Mouse (Mus musculus): ENCODE measurements around the gene Hsf2bp.

Hsf2bp gene

DNA sequence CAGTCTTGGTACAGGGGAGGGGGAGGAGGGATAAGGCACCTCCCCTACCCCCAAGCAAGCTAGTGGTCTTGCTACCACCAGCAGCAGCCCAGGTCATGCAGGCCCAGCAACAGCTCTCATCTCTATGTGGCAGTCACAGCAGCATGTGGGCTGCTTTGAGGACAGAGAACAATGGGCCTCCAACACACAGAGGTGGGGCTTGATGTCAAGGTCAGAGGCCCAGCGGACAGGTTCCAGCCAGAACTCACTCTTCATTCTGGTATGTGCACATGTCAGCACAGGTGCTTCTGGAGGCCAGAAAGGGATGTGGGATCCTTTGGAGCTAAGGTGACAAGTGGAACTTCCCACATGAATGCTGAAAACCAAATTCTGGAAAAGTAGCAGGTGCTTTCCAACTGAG is 102.2 kb downstream of the Hsf2bp start:
- DNase-seq, result no peak

- no peak for DNase-seq
Measured at GRCm38 (mm10) chr17:31931499-31931898, 104.7 kb downstream of the Hsf2bp start.

DNA sequence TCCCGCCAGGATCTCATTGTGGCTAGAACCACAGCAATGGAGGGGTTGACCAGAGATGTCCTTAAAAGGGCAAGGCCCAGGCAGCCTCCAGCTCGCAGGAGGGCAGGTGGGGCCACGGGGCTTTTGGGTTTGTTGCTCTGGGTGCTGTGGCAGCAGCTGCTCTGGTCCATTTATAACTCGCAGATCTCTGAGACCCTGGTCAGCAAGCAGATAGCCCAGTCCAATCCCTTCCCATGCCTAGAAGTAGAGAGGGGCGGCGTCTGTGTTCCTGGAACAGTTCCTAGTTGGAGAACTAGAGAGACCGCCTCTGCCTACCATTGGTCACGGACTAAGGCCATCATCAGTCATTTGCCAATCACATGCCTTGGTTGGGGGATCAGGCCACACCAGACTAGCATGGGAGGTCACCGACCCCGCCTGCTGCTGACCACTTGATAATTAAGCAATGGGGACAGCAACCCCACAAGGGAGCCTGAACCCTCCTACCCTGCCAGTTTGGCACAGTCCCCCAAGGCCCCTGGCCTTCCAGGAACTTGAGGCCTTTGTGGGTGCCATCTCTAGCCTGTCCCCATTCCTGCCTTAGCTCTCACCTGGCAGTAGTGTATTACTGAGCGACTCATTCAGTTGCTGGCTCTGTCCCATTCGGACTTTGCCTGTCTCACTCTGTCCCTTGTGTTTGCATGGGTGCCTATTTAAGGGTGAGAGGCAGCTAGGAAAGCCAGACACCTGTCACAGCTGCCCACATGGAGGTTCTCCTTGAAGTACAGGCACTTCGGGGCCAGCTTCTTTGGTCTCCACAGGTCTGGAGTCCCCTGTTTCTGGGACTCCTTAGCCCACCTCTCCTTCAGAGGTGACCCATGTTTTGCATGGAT is 106.1 kb downstream of the Hsf2bp start:
- peak; percentile 61 for DNase-seq

GRCm38 (mm10) chr17:31929032-31929431 is 107.1 kb downstream of the Hsf2bp start:
- DNase-seq, result no peak

- no peak for DNase-seq
Measured at GRCm38 (mm10) chr17:31927895-31928626, 108.1 kb downstream of the Hsf2bp start.

DNA sequence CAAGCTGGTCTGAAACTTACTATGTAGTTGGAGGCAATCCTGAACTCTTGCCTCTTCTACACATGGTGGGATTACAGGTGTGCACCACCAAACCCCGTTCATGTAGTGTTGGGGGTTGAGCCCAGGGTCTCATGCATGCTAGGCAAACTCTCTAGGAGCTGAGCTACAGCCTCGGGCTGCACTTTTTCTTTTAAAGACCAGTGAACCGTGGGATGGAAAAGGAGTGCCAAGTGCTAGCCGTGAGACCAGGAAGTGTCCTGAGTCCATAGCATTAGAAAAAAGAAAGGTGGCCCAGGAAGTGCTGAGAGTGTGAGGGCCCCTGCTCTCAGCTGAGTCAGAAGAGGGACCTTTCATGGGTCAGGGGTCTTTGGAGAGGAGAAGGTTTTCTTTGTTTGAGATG is 111.9 kb downstream of the Hsf2bp start:
- no peak for DNase-seq

- DNase-seq, result no peak
Measured at GRCm38 (mm10) chr17:31923310-31923970, 112.7 kb downstream of the Hsf2bp start.

GRCm38 (mm10) chr17:31920589-31921190 is 115.5 kb downstream of the Hsf2bp start:
- no peak for DNase-seq

DNA sequence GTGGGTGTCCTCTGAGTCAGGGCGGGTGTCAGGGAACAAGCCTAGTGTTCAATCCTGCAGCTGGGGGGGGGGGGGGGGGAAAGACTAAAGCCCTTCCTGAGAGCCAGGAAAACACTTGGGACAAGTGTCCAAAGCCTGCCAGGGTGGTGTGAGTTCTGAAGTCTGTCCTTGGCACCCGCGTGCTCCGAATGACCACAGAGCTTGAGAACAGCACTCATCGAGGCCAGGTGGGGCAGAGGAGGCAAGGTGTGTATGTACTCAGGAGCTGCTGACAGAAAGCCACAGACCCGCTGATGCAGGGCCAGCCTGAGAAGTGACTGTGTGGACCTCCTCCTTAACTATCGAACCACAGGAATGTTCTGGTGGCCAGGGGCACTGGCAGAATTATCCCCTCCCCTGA is 116.5 kb downstream of the Hsf2bp start:
- DNase-seq, result no peak

DNA sequence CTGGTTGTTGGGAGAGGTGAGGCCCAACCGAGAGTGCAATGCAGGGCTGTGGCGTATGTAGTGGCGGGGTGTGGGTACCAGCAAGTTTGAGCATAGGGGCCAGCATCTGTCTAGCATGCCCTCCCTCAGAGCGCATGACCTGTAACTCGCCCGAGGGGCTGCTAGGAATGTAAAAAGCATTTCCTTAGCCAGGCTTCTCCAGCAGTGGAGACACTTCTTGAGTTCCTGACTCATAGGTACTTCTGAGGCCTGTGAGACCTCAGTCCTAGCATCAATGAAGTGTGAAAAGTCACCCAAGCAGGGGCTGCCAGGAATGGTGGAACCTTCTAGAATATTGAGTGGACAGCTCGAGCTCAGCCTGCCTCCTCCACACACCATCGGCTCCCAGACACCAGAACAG is 117.8 kb downstream of the Hsf2bp start:
- DNase-seq, result no peak

DNA sequence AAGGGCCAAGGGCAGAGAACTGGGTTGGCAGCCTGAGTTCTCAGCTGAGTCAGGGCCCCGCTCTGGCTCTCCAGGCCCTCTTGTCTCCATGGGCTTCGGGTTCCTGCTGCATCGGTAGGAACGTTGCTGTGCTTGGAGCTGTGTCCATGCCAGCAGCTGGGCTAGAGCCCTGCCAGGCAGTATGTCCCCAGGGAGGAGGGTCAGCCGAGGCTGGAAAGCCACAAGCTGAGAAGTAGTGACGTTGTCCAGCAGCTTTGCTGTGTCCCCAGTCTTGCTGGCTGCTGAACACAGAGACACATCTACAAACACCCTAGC is 119.7 kb downstream of the Hsf2bp start:
- no peak for DNase-seq

DNA sequence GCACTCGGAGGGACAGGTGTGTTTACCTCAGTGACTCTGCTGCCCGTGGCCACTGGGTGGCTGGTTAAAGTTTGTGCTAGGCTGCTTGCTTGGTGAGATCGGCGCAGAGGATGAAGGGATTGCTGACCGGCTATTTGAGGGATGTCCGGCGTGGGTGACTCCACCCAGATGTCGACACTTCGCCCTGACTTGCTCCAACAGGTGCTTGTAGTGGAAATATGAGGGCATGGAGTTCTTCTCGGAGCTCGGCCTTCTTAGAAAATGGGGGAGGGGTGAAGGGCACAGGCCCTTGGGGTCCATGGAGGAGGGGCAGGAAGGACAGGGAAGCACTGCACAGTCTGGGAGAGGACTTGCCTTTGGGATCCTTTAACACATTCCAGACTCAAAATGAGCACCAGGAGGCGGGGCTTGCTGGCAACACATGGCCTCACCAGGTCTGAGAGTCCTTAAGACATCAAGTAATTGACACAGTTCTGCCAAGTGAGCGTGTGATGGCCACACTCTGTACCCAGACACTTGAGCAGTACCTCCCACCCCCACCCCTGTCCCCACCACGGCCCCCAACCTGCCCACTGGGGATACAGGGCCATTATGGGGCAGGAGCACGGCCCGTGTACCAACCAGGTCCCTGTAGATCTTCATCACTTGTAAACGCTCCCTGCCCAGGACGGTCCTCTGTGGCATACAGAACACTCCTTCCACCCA is 120.2 kb downstream of the Hsf2bp start:
- no peak for DNase-seq

GRCm38 (mm10) chr17:31914323-31914722 is 121.8 kb downstream of the Hsf2bp start:
- no peak for DNase-seq

- DNase-seq, result no peak
Measured at GRCm38 (mm10) chr17:31912881-31913662, 123.1 kb downstream of the Hsf2bp start.

DNA sequence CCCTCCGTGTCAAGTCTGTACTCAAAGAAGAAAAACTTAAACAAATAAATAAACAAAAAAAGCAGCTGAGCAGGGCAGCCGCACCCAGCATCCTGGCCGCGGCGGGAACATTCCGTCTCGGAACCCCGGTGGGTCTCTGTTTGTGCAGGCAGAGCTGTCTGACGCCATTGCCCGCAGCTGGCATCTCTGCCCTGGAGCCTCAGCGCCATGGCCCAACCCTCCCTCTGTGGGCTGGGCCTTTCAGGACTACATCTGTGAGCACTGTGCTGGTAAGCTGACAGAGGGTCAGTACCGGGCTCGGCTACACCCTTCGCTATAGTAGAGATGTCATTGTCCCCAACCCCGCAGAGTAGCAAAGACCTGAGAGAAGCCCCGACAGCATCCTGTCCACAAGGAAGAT is 123.8 kb downstream of the Hsf2bp start:
- DNase-seq, result no peak

DNA sequence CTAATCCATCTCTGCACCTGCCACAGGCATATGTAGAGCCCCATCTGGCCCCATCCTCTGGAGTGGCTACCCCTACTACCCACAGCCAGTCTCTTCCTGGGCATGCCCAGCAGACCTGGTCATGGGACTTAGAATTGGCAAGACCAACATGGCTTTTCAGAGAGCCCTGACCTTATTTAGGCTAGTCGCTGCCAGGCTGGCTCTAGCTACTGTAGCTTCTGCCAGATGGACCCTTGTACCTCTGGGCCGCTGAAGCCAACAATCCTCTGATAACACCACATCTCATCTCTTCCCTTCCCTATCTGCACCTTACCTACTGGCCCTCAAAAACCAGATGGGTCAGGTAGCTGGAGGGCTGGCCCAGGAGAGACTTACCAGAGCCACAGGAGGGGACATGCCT is 127.2 kb downstream of the Hsf2bp start:
- no peak for DNase-seq

DNA sequence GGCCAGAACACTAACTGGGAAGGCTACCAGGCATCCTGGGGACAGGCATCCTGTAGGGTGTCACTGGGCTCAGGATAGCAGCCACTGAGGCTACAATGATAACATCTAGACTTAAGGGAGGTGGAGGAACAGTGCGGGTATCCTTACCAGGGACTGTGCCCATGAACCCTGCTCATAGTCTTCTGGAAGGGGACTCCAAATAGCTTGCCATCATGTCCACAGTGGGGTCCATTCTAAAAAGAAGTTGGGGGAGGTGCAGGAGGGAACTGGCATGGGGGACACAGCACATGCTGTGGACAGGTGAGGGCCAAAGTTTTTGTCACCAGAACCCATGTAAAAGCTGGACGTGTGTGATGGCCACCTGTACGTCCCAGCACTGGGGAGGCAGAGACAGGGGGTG is 129.7 kb downstream of the Hsf2bp start:
- no peak for DNase-seq

GRCm38 (mm10) chr17:31905791-31906211 is 130.3 kb downstream of the Hsf2bp start:
- peak; percentile 42 for DNase-seq

DNA sequence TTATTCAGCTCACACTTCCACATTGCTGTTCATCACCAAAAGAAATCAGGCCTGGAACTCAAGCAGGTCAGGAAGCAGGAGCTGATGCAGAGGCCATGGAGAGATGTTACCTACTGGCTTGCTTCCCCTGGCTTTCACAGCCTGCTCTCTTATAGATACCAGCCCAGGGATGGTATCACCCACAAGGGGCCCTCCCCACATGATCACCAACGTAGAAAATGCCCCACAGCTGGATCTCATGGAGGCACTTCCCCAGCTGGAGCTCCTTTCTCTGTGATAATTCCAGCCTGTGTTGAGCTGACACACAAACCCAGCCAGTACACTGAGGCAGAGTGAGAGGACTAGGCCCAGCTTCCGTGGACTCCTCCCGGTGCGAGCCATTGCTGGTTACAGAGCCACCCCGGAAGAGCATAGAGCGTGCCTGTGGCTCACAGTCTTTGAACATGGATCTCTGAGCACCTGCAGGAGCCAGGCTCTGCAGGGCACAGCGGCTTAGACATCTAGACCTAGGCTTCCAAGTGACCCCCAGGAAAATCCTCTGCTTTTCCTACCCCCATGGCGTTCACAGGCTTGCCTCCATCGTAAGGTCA is 130.9 kb downstream of the Hsf2bp start:
- no peak for DNase-seq

DNA sequence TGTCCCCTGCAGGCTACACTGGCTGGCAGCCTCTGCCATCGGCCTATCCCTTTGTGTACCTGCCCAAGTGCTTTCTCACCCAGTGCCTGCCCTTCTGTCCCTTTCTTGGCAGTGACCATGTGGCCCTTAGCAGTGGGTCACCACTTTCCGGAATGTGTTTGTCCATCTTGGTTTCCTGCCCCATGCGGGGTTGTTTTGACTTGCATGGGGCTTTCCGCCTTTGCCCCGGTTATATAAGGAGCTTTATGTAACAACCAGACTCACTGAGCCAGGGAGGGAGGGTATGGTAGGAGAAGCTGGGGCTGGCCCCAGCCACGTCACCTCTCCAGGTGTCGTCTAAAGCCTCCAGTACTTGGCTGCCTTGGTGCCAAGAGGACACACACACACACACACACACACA is 132.1 kb downstream of the Hsf2bp start:
- DNase-seq, result no peak

DNA sequence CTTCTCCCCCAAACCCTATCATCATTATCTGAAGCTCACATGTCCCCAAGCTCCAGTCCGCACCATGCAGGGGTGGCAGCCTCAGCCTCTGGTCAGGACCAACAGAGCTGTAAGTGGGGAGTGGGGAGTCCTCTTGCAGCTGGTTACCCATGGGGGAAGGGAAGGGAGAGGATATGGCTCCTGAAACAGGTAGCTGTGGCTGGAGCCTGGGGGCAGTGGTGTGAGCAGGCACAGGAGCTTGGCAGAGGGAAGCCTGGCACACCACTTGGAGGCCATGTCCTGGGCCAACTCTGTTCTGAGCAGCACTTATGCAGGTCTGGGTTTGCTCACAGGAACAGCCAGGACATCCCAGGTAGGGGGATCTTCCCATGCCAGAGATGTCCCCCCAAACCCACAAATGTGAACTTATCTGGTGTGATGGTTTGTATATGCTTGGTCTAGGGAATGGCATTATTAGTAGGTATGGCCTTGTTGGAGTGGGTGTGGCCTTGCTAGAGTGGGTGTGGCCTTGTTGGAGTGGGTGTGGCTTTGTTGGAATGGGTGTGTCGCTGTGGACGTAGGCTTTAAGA is 133.4 kb downstream of the Hsf2bp start:
- no peak for DNase-seq
